Mouse (Mus musculus): ENCODE data around the gene Gm436. TPM values are rescaled to one million over a fixed set of nuclear protein-coding genes. Genes with fewer than 3 reads are reported as not detected.

Gene Gm436
- polyA plus RNA-seq (2012; rRNA removed): not detected in 2 replicates

DNA sequence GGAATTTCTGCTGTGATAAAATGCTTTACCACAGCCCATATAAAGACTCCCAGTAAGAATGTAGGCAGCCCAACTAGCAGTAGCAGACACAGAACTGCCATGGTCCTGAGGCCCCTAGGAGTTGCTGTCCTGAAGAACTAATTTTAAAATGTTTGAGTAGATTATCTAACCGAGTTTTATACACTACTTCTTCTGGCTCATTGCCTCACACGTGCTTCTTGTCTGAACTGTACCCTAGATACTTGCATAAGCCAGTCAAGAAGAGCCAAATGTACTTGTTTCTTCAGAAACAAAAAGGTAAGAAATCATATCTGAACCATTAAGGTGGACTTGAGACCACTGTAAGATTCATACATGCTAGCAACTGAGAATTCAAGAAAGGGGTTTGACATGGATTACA is at the start of gene Gm436:
Gm436 (minus strand) TSS at position 101 of the 400 bp plus-strand sequence.

DNA sequence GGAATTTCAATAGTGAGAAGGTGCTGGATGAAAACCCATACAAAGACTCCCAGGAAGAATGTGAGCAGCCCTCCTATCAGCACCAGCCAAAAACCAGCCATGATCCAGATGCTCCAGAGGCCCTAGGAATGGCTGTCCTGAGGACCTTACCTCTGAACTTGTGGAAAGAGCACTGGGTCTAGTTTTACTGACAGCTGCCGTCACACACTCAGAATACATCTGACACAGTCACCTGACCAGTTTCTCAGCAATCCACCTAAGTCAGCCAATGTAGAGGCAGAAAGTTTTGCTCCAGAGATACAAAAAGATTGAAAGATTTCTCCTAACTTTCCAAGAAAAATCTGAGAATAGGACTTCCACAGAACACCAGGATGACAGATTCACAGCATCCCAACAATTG is 35.1 kb upstream of the Gm436 start, which contains the start of gene Gm13178:
Gm13178 (minus strand) TSS at position 101 of the 400 bp plus-strand sequence.

Other genes with a start within 250 kb of the Gm436 start
- not detected in 2 replicates for gene 1700012P22Rik, start 247.6 kb downstream of the Gm436 start, polyA plus RNA-seq (2012; rRNA removed)
- not detected in 2 replicates for gene Gm9944, start 233.1 kb downstream of the Gm436 start, polyA plus RNA-seq (2012; rRNA removed)
- gene Aadacl3, start 222.6 kb downstream of the Gm436 start, polyA plus RNA-seq (2012; rRNA removed): not detected in 2 replicates
- not detected in 2 replicates for gene 9430007A20Rik, start 166.5 kb downstream of the Gm436 start, polyA plus RNA-seq (2012; rRNA removed)
- not detected in 2 replicates for gene Gm13124, start 121.2 kb downstream of the Gm436 start, polyA plus RNA-seq (2012; rRNA removed)
- not detected in 2 replicates for gene Aadacl4, start 72.7 kb downstream of the Gm436 start, polyA plus RNA-seq (2012; rRNA removed)
- gene Gm13178, start 35.0 kb upstream of the Gm436 start, polyA plus RNA-seq (2012; rRNA removed): not detected in 2 replicates
- not detected in 2 replicates for gene Gm438, start 100.2 kb upstream of the Gm436 start, polyA plus RNA-seq (2012; rRNA removed)
- 44.6 and 48.5 TPM in 2 replicates for gene Dhrs3, start 206.5 kb upstream of the Gm436 start, polyA plus RNA-seq (2012; rRNA removed)

Data from liver, embryonic 18 days (tissue).